8 mouse cellular contexts compared by ENCODE assay signal in the genomic region with DNA sequence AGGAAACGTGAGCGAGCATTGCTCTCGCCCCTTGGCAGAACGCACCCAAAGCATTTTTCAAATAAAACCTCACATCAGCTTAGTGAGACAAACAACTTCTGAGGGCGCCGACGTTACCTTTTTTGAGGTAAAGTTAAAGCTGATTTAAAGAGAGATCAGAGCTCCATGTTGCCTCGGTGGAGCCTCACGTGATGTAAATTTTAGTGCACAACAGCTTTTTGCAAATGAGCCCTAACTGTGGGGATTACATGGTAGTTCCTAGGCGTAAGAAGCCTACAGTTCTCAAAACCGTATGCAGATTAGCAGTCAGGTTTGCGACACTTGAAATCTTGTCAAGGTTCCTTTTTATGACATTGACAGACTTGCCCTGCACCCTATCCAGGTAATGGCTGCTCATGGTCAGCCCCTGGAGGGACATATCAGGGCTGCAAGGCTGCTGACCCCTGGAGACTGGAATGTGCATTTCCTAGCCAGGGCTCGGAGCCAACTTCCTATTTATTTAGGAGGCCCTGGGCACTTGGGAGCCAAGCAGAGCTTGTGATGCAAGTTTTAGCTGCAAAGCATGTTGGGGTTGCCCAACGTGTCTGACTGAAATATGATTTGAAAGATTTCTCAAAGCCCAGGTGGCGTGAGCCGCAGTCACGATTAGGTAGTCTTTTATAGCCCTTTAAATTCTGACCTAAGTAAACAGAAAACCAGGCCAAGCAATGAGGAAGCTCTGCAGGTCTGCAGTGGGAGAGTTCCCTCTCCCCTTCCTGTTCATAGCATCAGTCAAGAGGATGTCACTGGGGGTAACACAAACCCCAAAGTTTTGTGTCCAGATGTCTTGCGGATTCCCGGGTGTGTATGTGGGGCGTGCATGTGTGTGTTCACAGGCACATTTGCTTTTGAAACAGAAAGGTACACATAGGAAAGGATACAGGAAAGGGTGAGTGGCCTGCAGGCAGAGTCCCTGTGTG.
A peak's percentile ranks its signal among the peaks of the same experiment; 100 is the strongest.
DNase-seq lines count a peak whose midpoint lies in the region; ATAC-seq and TF ChIP-seq lines count a peak whose summit lies in the region.

No protein-coding gene starts in this region.

- H3K4me1 ChIP-seq in intestine, embryonic 15.5 days (replicated peaks) = peaks cover 8% of the 10 kb centered on the region
- peaks cover 8% of the 10 kb centered on the region for H3K4me1 ChIP-seq in lung, embryonic 14.5 days (ENCODE audit: insufficient read depth)
- H3K4me1 ChIP-seq in stomach, embryonic 14.5 days (ENCODE audit: control insufficient read depth, insufficient read depth, low read length) = no peaks in the 10 kb centered on the region; the same call in 1 of the 2 replicates

- no peak overlapping the region for H3K27ac ChIP-seq in intestine, embryonic 15.5 days
- peak overlapping the region; percentile 68; the same call in 1 of the 2 replicates for H3K27ac ChIP-seq in lung, embryonic 14.5 days (ENCODE audit: low read depth)
- no peak overlapping the region for H3K27ac ChIP-seq in stomach, embryonic 14.5 days (ENCODE audit: low read length)

- TF ChIP-seq CTCF in lung, embryonic 14.5 days (IDR thresholded peaks at IDR 0.05; ENCODE audit: low read depth) = peak; percentile 82

- WGBS in intestine, embryonic 15.5 days = 52% methylated on average over 20 of the region's 20 CpGs
- WGBS in lung, embryonic 14.5 days = 53% methylated on average over 20 of the region's 20 CpGs
- WGBS in stomach, embryonic 14.5 days = 57% methylated on average over 20 of the region's 20 CpGs

- no peak overlapping the region for H3K4me3 ChIP-seq in intestine, embryonic 15.5 days (replicated peaks)
- H3K4me3 ChIP-seq in lung, embryonic 14.5 days (ENCODE audit: low read depth, low read length) = no peak overlapping the region
- H3K4me3 ChIP-seq in stomach, embryonic 14.5 days (ENCODE audit: low read depth, low read length) = no peak overlapping the region

- ATAC-seq in intestine, embryonic 15.5 days = peak; percentile 90
- peak; percentile 94 for ATAC-seq in lung, embryonic 14.5 days (ENCODE audit: insufficient read depth)
- peak; percentile 69; the same call in 1 of the 2 replicates for ATAC-seq in stomach, embryonic 14.5 days (ENCODE audit: insufficient number of reproducible peaks, insufficient read depth, low FRiP score, low read depth)
- no peak for ATAC-seq in cerebellum, adult (ENCODE audit: insufficient number of reproducible peaks, low FRiP score, low TSS enrichment)

- no peaks in the 10 kb centered on the region for H3K36me3 ChIP-seq in intestine, embryonic 15.5 days
- no peaks in the 10 kb centered on the region for H3K36me3 ChIP-seq in lung, embryonic 14.5 days (ENCODE audit: insufficient read depth)
- no peaks in the 10 kb centered on the region for H3K36me3 ChIP-seq in stomach, embryonic 14.5 days (ENCODE audit: control insufficient read depth, insufficient read depth, low read length)

- no peaks in the 10 kb centered on the region for H3K9me3 ChIP-seq in intestine, embryonic 15.5 days
- H3K9me3 ChIP-seq in lung, embryonic 14.5 days (ENCODE audit: low read depth, low read length) = no peaks in the 10 kb centered on the region
- H3K9me3 ChIP-seq in stomach, embryonic 14.5 days (ENCODE audit: control insufficient read depth, low read depth, low read length) = no peaks in the 10 kb centered on the region

- no peak overlapping the region for H3K9ac ChIP-seq in intestine, embryonic 15.5 days
- H3K9ac ChIP-seq in lung, embryonic 14.5 days = no peak overlapping the region
- H3K9ac ChIP-seq in stomach, embryonic 14.5 days (replicated peaks; ENCODE audit: low read depth, low read length) = no peak overlapping the region

- no peaks in the 10 kb centered on the region for H3K27me3 ChIP-seq in intestine, embryonic 15.5 days (replicated peaks)
- H3K27me3 ChIP-seq in lung, embryonic 14.5 days (ENCODE audit: insufficient read depth, low read length) = no peaks in the 10 kb centered on the region
- no peaks in the 10 kb centered on the region for H3K27me3 ChIP-seq in stomach, embryonic 14.5 days (ENCODE audit: control insufficient read depth, insufficient read depth, low read length)

- DNase-seq in CD4-positive helper T cell, adult 2 months (ENCODE audit: low read depth, low spot score) = peak; percentile 77
- peak; percentile 23 for DNase-seq in ZHBTc4 (ENCODE audit: low read depth, low spot score)
- DNase-seq in forelimb bud, embryonic 11.5 days (ENCODE audit: low read depth, low spot score) = peak; percentile 52
- peak; percentile 91 for DNase-seq in lung, embryonic 14.5 days
- DNase-seq in cerebellum, adult 11-12 months = no peak

- peak overlapping the region; percentile 12; the same call in 1 of the 2 replicates for H3K4me2 ChIP-seq in intestine, embryonic 15.5 days (replicated peaks)
- H3K4me2 ChIP-seq in lung, embryonic 14.5 days = 0 out of 2 replicates have a peak overlapping the region, but pooled peaks have one; percentile 11
- no peak overlapping the region for H3K4me2 ChIP-seq in stomach, embryonic 14.5 days (replicated peaks; ENCODE audit: low read depth, low read length)
